Mouse (Mus musculus): ENCODE results near the gene Gm45213.

DNA sequence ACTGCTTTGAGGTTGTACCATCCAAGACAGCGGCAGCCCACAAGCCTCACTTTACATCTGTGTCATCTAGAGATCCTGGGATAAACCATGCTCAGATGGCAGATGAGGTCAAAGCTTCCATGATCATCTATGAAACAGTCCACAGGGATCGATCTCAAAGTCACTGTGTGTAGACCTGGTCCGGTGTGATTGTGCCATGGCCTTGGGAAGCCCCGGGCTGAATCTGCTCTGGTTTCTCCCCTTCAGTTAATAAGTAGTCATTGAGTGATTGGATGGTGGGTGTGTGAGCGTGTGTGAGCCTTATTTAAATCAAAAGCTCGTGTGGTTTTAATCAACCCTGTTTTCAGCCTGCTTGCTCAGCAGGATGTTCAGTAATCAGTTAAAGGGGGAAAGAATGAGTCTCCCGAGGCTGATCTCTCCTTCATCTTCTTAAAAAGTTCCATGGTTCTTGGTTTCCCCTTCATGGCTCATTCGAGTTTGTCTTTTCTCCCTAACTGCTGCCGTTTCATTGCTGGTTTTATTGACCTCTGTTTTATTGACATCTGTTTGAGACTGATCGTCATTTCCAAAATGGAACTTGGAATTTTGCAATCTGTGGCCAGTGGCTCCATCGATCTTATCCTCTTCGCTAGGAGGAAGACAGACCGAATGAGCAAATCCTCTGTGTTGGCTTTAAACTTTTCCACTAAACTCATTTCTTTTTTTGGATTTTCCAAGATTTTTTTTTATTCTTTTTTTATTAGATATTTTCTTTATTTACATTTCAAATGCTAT lies 39.4 kb upstream of the Gm45213 start:
- TF ChIP-seq CTCF (IDR thresholded peaks at IDR 0.05; ENCODE audit: low read depth) (no peak), EP300 (IDR thresholded peaks at IDR 0.05; ENCODE audit: low read depth) (no peak)

Data from liver, embryonic 14.5 days (tissue).